Mouse (Mus musculus): ENCODE measurements at regions not wholly inside any gene's neighbourhood (a gene's known extent, or its start where the extent isn't known, plus 50 kb on each side); places are given as distances from the start of the nearest gene placed in this dataset.
"Not testable (repeated sequence)": the region's sequence is repeated elsewhere in the genome, so short reads cannot be mapped to it uniquely, and the experiment has no call there.

GRCm38 (mm10) chr10:66657520-66657919 is 438.4 kb upstream of the Jmjd1c start:
- DNase-seq: no peak

- DNase-seq: no peak
Observed at GRCm38 (mm10) chr10:66683160-66683559, 412.8 kb upstream of the Jmjd1c start.

DNA sequence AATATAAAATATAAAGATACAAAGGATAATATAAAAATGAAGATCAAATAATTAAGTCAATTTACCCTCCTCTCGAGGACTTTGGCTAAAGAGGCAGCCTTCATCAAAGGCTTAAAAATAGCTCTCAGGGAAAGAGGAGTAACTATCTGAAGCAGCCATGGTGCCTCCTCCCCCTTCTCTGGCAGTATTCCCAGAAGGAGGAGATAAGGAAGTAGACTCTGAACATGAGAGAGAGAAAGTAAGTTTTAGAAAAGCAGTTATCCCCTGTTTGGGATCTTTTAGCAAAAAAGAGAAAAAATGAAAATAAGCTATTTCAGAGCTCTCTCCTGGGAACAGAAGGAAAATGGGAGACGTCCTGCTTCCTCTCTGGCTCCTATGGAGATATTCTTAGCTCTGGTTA is 406.7 kb upstream of the Jmjd1c start:
- DNase-seq: not testable (repeated sequence)

DNA sequence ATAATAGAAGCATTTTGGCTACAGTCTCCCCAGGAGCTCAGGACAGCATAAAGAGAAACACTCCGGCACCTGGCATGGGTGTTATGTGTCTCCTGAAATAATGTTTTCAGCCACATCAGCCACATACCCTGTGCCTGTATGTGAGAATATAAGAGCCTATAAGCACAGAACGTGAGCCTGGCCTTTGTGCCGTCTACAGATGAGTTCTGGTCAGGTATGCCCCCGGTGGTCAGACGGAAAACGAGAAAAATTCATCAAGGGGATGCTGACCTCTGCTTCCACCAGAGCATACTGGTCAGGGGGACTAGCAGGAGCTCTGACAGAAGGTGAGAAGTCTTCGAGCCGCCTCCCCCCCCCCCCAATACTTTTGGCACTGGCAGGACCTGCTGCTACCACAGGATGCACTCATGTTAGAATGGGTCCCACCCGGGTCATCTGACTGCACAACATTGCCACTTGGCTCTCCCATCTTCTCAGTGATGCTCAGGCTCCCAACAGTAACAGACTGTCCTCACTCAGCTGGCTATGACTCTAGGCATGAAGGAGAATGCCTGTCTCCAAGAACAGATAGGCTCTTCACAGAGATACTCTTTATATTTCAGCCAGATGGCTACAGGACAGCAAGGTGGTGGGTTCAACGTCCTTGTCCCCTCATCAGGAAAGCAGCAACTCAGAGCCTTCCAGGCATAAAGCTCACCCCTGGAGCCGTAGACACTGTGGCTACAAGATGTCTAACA is 401.2 kb upstream of the Jmjd1c start:
- DNase-seq: no peak

GRCm38 (mm10) chr10:66714926-66715325 is 381.0 kb upstream of the Jmjd1c start:
- not testable (repeated sequence) for DNase-seq

- DNase-seq: no peak
Observed at GRCm38 (mm10) chr10:66717909-66718308, 378.0 kb upstream of the Jmjd1c start.

GRCm38 (mm10) chr10:66719796-66720195 is 376.1 kb upstream of the Jmjd1c start:
- no peak for DNase-seq

DNA sequence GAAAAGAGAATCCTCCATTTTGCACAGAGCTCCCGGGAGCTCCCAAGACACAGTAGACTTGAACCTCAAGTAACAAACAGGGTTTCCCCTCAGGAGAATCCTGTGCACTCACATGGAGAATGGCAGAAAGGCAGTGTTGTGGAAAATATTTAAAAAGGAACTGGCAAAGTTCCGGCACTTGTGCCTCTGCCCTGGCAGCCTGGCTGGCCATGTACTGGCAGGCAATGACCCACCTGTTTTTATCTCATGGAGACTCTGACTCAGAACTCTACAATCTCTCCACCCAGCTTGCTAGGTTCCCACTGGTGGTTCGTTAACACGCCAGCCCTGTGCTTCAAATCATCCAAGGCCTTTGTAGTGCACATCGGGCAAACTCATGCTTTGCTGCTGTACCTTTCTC is 362.3 kb upstream of the Jmjd1c start:
- DNase-seq: no peak

- peak; percentile 54 for DNase-seq
Observed at GRCm38 (mm10) chr10:66734853-66735252, 361.1 kb upstream of the Jmjd1c start.

DNA sequence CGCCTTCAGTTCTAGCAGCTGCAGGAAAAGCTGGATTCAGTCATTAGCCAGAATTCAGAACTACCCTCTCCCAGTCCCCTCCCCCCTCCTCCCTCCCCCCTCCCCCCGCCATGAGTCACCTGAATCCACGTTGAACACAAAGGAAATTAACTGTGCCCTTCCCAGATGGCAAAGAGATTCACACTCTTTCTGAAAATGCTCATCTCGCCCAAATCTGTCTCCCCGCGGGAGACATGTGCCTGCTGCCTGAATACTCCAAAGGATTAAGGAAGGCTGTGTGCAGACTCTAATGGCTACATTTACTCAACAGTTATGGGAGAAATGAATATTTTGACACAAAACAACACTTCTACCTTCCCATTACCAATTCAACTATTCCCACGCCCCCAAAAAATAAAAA is 356.9 kb upstream of the Jmjd1c start:
- no peak for DNase-seq

GRCm38 (mm10) chr10:66741819-66742218 is 354.1 kb upstream of the Jmjd1c start:
- DNase-seq: peak; percentile 39

- DNase-seq: no peak
Observed at GRCm38 (mm10) chr10:66743254-66743653, 352.7 kb upstream of the Jmjd1c start.

DNA sequence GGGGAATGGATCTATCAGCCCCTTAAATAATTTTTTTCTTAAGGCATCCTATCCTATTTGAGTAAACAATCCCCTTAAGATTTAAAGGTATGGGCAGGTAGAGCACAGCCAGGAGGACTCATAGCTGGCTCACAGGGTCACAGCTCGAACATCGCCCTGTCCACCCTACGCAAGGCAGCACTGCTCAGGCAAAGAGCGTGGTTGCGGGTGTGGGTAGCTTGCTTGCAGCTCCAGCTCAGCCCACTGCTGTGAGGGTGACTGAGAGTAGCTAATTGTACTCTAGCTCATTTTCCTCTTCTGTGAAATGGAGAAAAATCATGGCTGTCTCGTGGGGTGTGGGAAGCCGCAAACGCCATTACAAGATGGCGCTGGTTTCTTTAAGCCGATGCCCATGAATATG is 350.1 kb upstream of the Jmjd1c start:
- no peak for DNase-seq

DNA sequence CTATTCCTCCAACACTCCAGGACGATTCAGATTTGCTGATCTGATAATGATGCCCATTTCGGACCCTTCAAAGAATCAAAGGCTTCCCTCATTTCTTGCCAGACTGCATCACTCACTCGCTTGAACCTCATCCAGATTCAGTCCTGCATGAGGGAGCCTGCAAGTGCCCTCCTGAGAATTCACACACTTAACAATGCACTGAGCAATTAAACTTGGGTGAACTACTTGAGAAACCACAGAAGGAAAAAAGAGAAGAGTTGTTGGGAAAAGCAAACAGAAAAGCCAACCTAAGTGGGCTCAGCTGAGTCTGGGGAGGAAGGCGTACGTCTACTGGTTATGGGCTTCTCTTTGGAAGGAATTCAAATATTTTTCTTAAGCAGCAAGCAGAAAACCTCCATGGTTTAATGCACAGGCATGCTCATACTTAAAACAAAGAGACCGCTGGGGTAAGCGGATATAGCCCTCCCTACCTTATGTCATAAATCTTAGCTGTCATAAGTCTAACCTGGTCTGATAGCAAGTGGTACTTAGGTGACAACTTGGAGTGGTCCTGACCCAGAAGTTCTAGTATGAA is 343.6 kb upstream of the Jmjd1c start:
- no peak for DNase-seq

DNA sequence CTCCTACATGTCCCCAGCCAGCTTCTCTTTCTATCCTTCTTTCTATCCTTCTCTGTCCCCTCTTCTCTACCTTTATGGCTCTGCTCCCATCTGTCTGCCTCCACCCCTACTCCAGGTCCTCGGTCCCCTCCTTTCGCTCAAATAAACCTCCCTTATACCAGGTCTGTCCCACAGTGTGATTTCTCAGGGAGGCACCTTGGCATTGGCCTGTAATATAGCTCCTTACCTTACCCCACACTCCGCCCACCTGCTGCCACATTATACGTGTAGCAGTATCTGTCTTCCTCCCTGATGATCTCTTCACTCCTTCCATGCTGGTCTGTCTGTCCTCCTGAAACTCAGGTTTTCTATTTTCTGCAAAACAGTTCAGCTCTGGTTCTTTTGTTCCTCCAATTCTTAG is 339.1 kb upstream of the Jmjd1c start:
- no peak for DNase-seq

DNA sequence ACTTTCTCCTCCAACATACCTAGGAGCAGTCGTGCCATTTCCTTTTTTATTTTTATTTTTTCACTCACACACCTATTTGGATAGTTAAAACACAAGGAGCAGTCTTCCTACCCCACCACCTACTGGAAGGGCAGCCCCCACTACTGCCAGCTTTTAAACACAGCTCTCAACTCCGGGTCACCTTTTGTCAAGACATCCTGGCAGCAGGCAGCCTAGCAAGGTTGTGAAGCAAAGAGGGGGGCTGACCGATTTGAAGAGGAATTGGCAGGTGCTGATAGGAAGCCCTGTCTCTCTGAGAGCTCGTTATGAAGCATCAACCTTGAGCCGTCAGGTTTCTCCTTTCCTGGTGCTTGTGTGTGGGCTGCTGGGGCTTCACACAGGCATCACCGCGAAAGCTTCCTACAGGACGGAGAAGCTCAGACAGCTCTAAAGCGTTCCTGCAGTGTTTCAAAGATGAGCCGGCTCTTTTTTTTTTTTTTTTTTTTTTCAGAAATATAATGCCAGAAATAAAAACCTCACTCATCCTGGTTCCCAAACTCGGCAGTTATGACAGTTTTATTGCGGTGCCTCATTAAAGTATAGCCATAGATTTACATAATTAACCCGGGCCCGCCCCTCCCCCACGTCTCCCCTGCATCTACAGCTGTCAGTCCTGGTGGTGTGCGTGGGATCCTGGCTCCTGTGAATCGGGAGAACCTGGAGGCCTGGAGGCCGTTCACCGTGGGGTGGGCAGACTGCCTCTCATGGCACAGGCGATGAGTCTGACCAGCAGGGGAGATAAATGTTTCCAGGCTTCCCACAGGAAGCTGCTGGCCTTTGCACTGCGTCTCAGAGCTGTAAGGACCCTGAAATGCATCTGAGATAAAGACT is 325.5 kb upstream of the Jmjd1c start:
- DNase-seq: peak; percentile 36

DNA sequence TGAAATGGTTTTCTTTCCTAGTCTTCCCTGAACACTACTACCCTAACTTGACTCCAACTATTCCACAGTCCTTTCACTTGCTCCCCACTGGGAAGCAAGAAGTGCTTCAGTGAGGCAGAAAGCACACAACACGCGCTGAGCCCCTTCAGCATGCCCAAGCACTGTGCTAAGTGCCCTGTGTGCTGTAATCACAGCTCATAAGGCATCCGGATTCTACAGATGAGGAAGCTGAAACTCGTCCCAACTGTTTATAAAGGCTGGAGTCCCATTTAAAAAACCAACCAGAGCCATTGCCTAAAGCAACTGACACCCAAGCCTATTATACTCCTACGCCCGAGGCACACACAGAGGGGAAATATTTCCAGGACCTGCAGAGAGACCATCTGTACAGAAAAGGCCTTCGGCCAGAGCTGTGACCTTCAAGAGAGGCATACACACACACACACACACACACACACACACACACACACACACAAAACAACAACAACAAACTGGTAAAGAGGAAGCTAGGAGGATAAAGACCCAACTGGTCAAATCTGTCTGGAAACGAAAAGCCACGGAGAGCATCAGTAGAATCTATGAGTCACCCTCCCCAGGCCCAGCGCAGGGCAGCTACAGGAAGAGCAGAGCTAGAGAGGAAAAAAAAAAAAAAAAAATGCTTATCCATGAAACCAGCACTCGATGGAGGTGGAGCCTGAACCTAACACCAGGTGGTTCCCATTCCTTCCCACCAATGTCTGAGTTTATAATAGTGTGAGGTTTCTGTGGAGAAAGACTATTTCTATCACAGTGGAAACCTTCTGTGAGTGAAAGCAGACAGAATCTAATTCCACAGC is 315.4 kb upstream of the Jmjd1c start:
- DNase-seq: no peak

DNA sequence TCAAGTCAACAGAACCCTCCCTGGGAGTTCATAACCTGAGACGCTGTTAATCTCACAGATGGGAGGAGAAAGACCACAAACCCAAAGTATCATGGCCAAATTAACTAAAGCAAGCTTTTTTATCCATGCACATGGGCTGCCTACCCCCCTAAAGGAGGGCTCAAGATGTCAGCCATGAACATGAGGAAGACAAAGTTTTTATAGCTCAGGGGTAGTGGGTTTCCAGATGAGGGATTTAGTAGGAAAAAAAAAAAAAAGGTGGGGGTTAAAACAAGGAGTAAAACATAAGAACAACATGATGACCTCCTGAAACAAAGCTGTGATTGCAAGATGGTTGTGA is 314.8 kb upstream of the Jmjd1c start:
- peak; percentile 17 for DNase-seq

- no peak for DNase-seq
Observed at GRCm38 (mm10) chr10:66782025-66782424, 313.9 kb upstream of the Jmjd1c start.

- no peak for DNase-seq
Observed at GRCm38 (mm10) chr10:66787812-66788211, 308.1 kb upstream of the Jmjd1c start.

DNA sequence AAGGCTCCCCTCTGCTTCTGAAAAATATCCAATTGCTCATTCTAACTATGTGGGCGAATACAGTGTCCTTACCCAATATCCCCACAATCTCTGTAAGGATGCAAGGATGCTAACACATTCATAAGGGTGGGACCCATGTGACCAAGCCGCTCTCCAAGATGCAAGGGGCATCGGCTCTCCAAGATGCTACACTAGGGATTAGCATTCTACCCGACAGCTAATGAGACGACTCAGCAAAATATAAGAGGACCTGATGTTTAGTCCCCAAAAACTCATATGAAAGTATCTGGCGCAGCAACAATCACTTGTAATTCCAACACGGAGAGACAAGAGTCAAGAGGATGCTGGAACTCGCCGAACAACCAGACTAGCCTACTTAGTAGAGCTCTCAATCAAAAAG is 299.6 kb upstream of the Jmjd1c start:
- no peak for DNase-seq

DNA sequence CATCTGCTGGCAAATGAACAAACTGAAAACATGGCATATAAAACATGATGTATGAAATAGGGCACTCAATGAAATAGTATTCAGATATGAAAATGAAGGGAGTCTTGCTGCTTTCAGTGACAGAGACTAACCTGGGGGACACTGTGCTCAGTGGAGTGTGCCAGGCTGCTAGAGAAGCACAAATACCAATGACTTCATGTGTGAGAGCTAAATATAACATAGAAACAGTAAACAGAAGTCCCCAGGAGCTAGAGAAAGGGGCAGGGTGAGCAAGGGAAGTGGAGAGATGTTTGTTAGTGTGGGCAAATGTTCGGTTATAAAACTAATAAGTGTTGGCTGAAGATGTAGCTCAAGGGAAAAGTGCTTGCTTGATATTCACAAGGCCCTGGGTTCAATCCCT is 293.2 kb upstream of the Jmjd1c start:
- no peak for DNase-seq
